Mouse (Mus musculus): ENCODE measurements around the gene Islr.

Islr gene

DNA sequence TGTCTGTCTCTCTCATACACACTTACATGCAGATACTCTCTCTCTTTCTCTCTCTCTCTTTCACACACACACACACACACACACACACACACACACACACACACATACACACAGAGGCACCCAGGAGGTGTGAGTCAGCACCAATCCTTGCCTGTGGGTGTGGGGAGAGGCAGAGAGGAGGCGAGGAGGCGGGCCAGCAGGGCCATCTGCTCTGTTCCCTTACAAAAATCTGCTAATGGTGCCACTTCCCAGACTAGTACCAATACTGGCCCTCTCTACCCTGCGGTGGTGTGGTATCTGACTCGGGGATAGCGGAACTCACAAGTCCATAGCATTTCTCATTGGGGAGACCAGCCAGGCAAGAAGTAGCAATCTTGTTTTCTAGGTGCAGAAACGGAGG is 92.7 kb downstream of the Islr start:
- DNase-seq, result no peak

DNA sequence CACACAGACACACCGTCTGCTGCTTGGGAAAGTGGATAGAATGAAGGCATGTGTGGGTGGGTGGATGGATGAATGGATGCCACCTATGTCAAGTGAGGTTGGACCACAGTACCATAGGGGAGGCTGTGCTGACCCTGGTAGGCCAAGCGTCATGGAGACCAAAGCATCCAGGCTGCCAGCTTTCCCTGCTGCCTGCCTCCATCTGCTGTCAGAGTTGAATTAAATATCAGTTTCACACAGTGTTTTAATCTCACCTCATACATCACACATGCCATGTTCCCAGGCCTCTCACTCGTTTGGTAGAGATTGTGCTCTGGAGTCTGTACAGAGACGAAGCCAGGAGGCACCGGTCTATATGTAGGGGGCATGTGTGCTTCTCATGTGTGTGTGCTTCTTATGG is 93.3 kb downstream of the Islr start:
- DNase-seq, result no peak

DNA sequence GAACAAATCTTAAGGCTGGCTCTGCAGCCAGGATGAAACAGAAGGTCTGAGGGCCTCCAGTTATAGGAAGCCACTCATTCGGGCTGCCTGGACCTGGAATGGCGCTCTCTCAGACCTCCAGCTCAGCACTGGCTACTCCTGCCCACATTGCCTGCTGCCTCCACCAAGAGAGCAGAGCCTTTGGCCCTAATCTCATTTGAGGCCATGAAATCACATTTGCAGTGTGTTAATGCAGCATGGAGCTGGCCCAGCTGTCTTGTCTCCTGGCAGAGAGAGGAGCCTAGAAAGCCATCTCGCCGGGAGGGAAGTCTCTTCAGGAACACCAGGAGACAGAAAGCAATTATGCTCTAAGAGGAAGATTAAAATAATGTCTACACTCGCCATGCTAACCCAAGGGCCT is 96.6 kb downstream of the Islr start:
- DNase-seq, result no peak
